Mouse (Mus musculus) G1E (cell line): ENCODE measurements around the gene Cul3.

ENCODE experiments used
- CTCF ChIP-seq: IDR thresholded peaks from 2 replicates; pipeline ENCODE4 v1.5.1; 2012; ENCODE audit warnings: low read depth, low read length, inconsistent platforms, mixed read lengths
- GATA1 ChIP-seq: IDR thresholded peaks from 2 replicates; pipeline ENCODE4 v1.6.1; 2012; ENCODE audit warnings: borderline replicate concordance, low read length, inconsistent platforms, mixed read lengths
- GATA2 ChIP-seq: IDR thresholded peaks from 2 replicates; pipeline ENCODE4 v1.6.1; 2012; ENCODE audit warnings: low read depth, low read length, inconsistent platforms, borderline replicate concordance
- POLR2AphosphoS5 ChIP-seq: IDR thresholded peaks from 2 replicates; pipeline ENCODE4 v1.6.1; 2012; ENCODE audit warnings: low read depth, low read length, inconsistent platforms; ENCODE audit not compliant: insufficient replicate concordance
- TAL1 ChIP-seq: conservative IDR thresholded peaks from 2 replicates; pipeline ENCODE4 v1.6.1; 2012; ENCODE audit warnings: low read depth, low read length, inconsistent platforms, mixed read lengths

- TF ChIP-seq CTCF (no peak), POLR2AphosphoS5 (no peak), TAL1 (no peak), GATA1 (no peak), GATA2 (no peak)
These were observed 15.9 kb downstream of the Cul3 start for GRCm38 (mm10) chr1:80324370-80324769.
